Mouse (Mus musculus) heart, embryonic 13.5 days (tissue): ENCODE data around the gene Slc6a4. TPM values are rescaled to one million over a fixed set of nuclear protein-coding genes. Genes with fewer than 3 reads are reported as not detected.
"Not testable (repeated sequence)": the region's sequence is repeated elsewhere in the genome, so short reads cannot be mapped to it uniquely, and the experiment has no call there.

Experiments
- ATAC-seq: fragments of 200-750 bp; cut with Nextera tagmentation; 2 replicates; pipeline ENCODE4 v1.8.0; 2017; ENCODE audit warnings: moderate TSS enrichment; ENCODE audit not compliant: insufficient number of reproducible peaks, low FRiP score, low TSS enrichment; ENCODE audit errors: extremely low read depth
- H3K27ac ChIP-seq: fragments of 300-500 bp; sonication (generic); replicated peaks from 2 replicates; pipeline ENCODE4 v1.5.1; 2015; ENCODE audit warnings: moderate library complexity, mild to moderate bottlenecking, inconsistent platforms
- H3K27me3 ChIP-seq: fragments of 300-500 bp; sonication (generic); replicated peaks from 2 replicates; pipeline ENCODE4 v1.6.1; 2015; ENCODE audit warnings: mild to moderate bottlenecking, inconsistent platforms
- H3K36me3 ChIP-seq: fragments of 300-500 bp; sonication (generic); 2 replicates; pipeline ENCODE4 v1.6.1; 2015; ENCODE audit warnings: mild to moderate bottlenecking, inconsistent platforms
- H3K4me1 ChIP-seq: fragments of 300-500 bp; sonication (generic); 2 replicates; pipeline ENCODE4 v1.6.1; 2015; ENCODE audit warnings: inconsistent platforms
- H3K4me2 ChIP-seq: fragments of 300-500 bp; sonication (generic); 2 replicates; pipeline ENCODE4 v1.6.1; 2015; ENCODE audit warnings: inconsistent platforms, mild to moderate bottlenecking, moderate library complexity
- H3K4me3 ChIP-seq: fragments of 300-500 bp; sonication (generic); 2 replicates; pipeline ENCODE4 v1.5.1; 2015; ENCODE audit warnings: moderate library complexity, mild to moderate bottlenecking, inconsistent platforms
- H3K9ac ChIP-seq: fragments of 300-500 bp; sonication (generic); 2 replicates; pipeline ENCODE4 v1.6.1; 2015; ENCODE audit warnings: inconsistent platforms, mild to moderate bottlenecking, moderate library complexity
- H3K9me3 ChIP-seq: fragments of 300-500 bp; sonication (generic); 2 replicates; pipeline ENCODE4 v1.6.1; 2016; ENCODE audit warnings: inconsistent platforms
- WGBS: fragments of 180-500 bp; shearing (Covaris S2); methylation state at CpG from one replicate; pipeline ENCODE4 v1.1.7; 2015; ENCODE audit warnings: mixed read lengths; 5-methylcytosine and 5-hydroxymethylcytosine counted together
- polyA plus RNA-seq: library from polyadenylated mRNA; unstranded; fragments of >200 nt; fragmentation: Nextera tagmentation; extraction: Ambion mirVana; gene quantifications from 2 replicates; pipeline ENCODE4 v1.2.1, GENCODE M21; 2015

Slc6a4 gene
- polyA plus RNA-seq, 1 experiment from 2014 or later: 0.98 TPM

DNA sequence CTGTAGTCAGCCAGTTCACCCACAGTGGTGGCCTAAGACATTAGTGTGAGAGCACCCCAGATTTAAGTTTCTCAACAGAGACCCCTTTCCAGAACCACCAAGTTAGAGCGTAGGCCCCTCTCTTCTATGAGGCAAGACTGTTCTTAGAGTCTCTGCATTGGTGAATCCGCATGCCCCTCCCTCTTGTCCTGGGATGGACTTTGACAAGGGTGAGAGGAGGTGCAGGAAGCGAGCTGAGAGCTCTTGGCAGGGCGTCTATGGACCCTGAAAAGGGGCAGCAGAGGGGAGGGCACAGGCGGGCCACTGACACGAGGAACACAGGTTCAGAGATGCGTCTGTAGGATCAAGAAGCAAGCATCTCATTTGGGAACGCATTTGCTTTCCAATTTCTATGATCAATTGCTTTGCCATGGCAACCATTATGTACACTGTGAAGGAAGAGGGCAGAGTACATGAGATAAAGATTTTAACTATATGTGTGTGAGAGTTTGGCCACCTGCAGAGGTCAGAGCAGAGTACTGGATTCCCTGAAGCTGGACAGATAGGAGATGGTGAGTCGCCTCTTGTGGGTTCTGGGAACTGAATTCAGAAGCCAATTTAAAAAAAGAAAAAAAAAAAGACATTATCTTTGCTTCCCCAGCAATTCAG lies 23.5 kb downstream of the Slc6a4 start:
- Histone ChIP-seq H3K9ac (no peak overlapping the region), H3K4me1 (peaks cover 3% of the 10 kb centered on the region; the same call in 1 of the 2 replicates), H3K27me3 (peaks cover 25% of the 10 kb centered on the region), H3K36me3 (no peaks in the 10 kb centered on the region), H3K4me3 (no peak overlapping the region), H3K27ac (no peak overlapping the region), H3K4me2 (no peak overlapping the region), H3K9me3 (no peaks in the 10 kb centered on the region)
- no peak for ATAC-seq
- WGBS: 81% methylated on average over 9 of the region's 9 CpGs

DNA sequence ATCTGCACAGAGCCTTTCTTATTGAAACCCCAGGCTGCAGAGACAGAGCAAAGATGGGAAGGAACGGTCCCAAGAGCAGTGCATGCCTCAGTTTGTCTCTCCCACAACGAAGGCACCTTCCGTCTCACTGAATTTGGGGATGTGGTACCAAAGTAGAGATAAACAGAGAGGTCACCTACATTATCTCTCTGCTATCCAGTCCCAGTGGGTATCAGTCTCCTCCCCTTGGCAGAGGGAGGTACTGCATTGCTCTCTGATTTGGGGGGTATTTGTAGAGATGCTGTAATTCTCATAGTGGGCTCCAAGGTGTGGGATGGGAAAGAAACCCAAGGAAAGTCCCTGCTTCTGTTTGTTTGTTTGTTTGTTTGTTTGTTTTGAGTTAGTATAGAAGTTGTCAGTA lies 28.2 kb downstream of the Slc6a4 start:
- Histone ChIP-seq H3K27me3 (no peaks in the 10 kb centered on the region), H3K4me2 (no peak overlapping the region), H3K36me3 (no peaks in the 10 kb centered on the region), H3K4me1 (no peaks in the 10 kb centered on the region), H3K4me3 (no peak overlapping the region), H3K27ac (no peak overlapping the region), H3K9ac (no peak overlapping the region), H3K9me3 (no peaks in the 10 kb centered on the region)
- ATAC-seq: no peak
- WGBS: 56% methylated on average over 3 of the region's 3 CpGs

DNA sequence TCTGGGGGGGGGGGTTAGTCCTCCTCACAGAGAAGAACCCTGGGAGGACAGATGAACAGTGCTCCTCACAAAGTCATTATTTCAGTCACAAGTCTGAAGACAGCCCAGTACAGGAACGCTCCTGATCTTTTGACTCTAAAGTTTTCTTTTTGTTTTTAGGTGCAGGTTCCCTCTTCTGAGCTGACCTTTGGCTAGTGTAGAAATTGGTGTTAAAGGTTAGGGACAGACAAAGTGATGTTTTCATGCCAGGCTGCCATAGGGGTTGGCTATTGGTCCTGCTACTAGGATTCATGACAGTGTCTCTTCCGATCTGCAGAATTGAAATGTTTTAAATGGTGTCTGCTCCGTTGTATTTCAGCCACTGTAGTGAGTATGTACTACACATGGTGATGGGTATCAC lies 29.8 kb downstream of the Slc6a4 start:
- Histone ChIP-seq H3K36me3 (no peaks in the 10 kb centered on the region), H3K4me2 (no peak overlapping the region), H3K27me3 (no peaks in the 10 kb centered on the region), H3K4me3 (no peak overlapping the region), H3K9ac (no peak overlapping the region), H3K27ac (no peak overlapping the region), H3K4me1 (no peaks in the 10 kb centered on the region), H3K9me3 (no peaks in the 10 kb centered on the region)
- 79% methylated on average over 3 of the region's 3 CpGs for WGBS
- ATAC-seq: no peak

DNA sequence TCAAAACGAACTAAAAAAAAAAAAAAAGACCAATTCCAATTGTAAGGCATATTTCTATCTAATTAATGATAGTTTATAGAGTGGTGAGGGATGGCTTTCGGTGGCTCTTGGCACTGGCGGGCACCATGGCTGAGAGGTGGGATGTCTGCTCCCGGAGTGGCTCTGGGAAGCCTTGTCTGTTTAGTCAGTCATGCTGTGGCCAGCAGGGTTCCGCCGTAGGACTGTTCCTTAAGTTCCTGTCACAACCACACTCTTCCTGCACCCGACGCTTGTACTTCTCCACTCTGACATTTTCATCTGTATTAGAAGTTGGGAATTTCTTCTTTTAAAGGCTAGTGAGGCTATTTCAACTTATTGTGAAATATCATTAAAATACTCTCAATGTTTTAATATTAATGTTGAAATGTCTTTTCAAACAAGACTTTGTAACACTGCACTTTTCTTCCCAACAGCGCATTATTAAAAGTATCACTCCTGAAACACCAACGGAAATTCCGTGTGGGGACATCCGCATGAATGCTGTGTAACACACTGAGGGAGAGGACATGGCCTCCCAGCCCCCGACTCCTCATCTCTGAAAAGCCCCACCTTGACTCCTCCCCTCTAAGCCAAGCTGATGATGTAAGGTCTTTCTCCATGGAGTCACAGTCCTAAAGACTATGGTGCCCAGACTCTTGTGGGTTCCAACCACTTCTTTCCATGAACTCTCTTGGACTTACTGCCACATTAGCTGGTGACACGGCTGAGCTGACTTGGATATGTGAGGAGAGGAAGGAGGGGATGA lies 32.9 kb downstream of the Slc6a4 start:
- Histone ChIP-seq H3K4me1 (no peaks in the 10 kb centered on the region), H3K4me2 (no peak overlapping the region), H3K4me3 (no peak overlapping the region), H3K27me3 (no peaks in the 10 kb centered on the region), H3K36me3 (no peaks in the 10 kb centered on the region), H3K27ac (no peak overlapping the region), H3K9ac (no peak overlapping the region), H3K9me3 (no peaks in the 10 kb centered on the region)
- no peak for ATAC-seq
- 71% methylated on average over 14 of the region's 14 CpGs for WGBS

DNA sequence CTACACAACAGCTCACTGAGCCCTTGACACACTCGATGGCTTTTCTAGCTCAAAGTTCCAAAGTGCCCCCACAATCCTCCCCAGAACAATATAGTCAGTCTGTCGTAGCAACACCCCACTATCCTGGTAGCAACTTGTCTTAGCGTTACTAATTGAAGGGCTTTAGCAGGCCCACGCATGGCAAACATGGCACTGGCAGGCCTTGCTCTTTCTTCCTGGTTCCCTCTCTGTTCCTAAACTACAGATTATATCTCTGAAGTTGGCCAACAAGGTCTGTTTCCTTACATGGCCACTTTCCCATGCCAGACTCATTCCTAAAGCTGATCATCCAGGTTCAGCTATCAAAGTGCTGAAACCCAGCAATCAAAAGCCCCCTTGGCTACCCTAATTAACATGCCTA lies 43.5 kb downstream of the Slc6a4 start:
- Histone ChIP-seq H3K4me2 (no peak overlapping the region), H3K9me3 (no peaks in the 10 kb centered on the region), H3K27me3 (no peaks in the 10 kb centered on the region), H3K4me1 (no peaks in the 10 kb centered on the region), H3K4me3 (no peak overlapping the region), H3K27ac (no peak overlapping the region), H3K9ac (no peak overlapping the region), H3K36me3 (peaks cover 24% of the 10 kb centered on the region)
- no peak for ATAC-seq
- 86% methylated on average over 4 of the region's 4 CpGs for WGBS

DNA sequence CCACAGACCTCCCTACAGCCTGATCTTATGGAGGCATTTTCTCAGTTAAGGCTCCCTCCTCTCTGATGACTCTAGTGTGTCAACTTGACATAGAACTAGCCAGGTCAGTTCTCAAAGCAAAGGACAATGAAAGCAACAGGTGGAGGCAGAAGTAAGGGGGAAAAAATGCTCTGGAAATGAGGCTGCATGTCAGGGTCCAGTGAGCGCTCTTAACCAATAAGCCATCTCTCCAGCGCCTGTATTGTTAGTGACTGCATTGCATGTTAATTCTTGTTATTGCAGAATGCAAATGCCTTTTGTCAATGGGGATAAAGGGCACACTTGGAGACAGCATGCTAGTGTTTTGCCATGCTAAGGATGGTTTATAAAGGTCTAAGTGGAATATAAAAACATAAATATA lies 44.4 kb downstream of the Slc6a4 start:
- Histone ChIP-seq H3K4me1 (no peaks in the 10 kb centered on the region), H3K4me2 (no peak overlapping the region), H3K27ac (no peak overlapping the region), H3K36me3 (peaks cover 30% of the 10 kb centered on the region), H3K9ac (no peak overlapping the region), H3K4me3 (no peak overlapping the region), H3K27me3 (no peaks in the 10 kb centered on the region), H3K9me3 (no peaks in the 10 kb centered on the region)
- WGBS: 87% methylated on average over 2 of the region's 2 CpGs
- no peak for ATAC-seq

DNA sequence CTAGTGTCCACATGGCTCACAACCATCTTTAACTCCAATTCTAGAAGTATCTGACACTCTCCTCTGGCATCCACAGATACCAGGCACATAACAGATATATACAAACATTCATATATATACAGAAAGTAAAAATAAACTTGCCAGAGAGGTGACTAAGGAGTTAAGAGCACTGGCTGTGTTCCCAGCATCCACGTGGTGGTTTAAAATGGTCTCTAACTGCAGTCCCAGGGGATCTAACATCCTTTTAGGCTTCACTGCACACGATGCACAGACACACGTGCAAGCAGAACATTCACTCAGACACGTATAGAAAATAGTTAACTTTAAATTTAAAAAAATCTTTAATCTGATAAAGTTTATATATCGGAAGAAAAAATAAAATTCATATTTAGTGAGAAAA lies 63.5 kb downstream of the Slc6a4 start:
- Histone ChIP-seq H3K36me3 (peaks cover 25% of the 10 kb centered on the region), H3K9ac (no peak overlapping the region), H3K4me3 (no peak overlapping the region), H3K4me1 (peaks cover 22% of the 10 kb centered on the region), H3K27ac (no peak overlapping the region), H3K4me2 (no peak overlapping the region), H3K27me3 (no peaks in the 10 kb centered on the region), H3K9me3 (no peaks in the 10 kb centered on the region)
- ATAC-seq: no peak
- WGBS: 50% methylated on average over 5 of the region's 5 CpGs

DNA sequence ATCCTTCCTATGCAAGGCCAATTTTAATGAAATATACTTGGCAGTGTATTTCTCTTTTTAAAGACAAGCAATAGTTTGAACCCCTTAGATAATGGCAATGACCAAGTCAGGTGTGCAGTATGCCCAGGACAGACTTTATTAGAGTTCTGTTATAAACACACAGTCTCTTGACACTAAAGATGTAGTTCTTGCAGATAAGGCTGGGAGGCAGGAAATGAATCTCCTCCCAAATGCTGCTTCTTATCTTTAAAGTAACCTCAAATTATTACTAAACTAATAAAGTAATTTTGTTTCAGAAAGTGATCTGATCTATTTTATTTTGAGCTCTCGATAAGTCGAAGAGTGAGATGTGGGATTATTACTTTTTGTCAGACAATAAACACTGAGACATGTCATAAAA lies 65.0 kb downstream of the Slc6a4 start:
- no peaks in the 10 kb centered on the region for H3K27me3 ChIP-seq
- WGBS: 85% methylated on average over 2 of the region's 2 CpGs
- no peak for ATAC-seq

DNA sequence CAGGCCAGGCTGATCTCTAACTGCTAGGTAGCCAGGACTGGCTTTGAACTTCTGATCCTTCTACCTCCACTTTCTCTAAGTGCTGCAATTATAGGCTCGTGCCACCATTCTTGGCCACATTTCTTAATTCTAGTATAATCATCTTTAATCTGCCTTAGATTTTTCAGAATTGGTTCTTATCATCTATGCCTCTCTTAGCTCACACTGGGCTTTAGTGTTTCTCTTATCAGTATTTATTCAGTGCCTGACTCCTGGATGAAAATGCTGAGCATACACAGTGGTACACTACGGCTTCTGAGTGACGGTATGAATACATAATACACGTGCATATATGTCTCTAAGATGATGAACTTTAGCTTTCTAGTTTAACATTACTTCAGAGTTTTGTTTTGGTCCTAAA lies 70.4 kb downstream of the Slc6a4 start:
- no peak overlapping the region for H3K4me2 ChIP-seq
- H3K36me3 ChIP-seq: peaks cover 45% of the 10 kb centered on the region
- no peak overlapping the region for H3K27ac ChIP-seq
- H3K27me3 ChIP-seq: no peaks in the 10 kb centered on the region
- ATAC-seq: no peak
- H3K9ac ChIP-seq: no peak overlapping the region
- H3K4me3 ChIP-seq: no peak overlapping the region
- H3K9me3 ChIP-seq: no peaks in the 10 kb centered on the region
- 0 out of 2 replicates have a peak, but pooled peaks cover 10% of the 10 kb centered on the region for H3K4me1 ChIP-seq
- 75% methylated on average over 4 of the region's 4 CpGs for WGBS

More for the DNA sequence above, 65.0 kb downstream of the Slc6a4 start:
- no peaks in the 10 kb centered on the region for H3K9me3 ChIP-seq
- H3K4me2 ChIP-seq: no peak overlapping the region
- H3K4me3 ChIP-seq: no peak overlapping the region
- peaks cover 29% of the 10 kb centered on the region for H3K36me3 ChIP-seq
- no peak overlapping the region for H3K9ac ChIP-seq
- H3K4me1 ChIP-seq: peaks cover 19% of the 10 kb centered on the region
- H3K27ac ChIP-seq: no peak overlapping the region

DNA sequence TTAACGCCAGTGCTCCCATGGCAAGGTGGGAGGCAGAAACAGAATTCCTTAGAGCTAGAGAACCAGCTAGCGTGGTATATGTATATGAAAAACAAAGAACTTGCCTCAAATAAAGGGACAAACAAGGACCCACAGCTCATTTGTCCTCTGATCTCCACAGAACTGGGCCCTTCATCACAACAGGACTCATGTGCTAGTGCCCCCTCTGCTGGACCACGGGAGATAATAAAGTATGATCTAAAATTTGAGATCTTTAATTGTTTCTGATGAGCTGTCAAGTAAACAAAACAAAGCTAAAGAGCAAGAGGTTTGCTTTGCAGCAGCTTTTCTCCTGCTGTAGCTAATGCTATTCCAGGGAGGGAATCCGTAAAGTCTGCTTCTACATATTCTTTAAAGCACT lies 72.3 kb downstream of the Slc6a4 start:
- no peak for ATAC-seq
- H3K4me1 ChIP-seq: 0 out of 2 replicates have a peak, but pooled peaks cover 3% of the 10 kb centered on the region

DNA sequence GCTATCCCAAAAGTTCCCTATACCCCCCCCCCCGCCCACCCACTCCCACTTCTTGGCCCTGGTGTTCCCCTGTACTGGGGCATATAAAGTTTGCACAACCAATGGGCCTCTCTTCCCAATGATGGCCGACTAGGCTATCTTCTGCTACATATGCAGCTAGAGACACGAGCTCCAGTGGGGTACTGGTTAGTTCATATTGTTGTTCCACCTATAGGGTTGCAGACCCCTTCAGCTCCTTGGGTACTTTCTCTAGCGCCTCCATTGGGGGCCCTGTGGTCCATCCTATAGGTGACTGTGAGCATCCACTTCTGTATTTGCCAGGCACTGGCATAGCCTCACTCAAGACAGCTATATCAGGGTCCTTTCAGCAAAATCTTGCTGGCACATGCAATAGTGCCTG lies 78.9 kb downstream of the Slc6a4 start:
- H3K4me2 ChIP-seq: peak overlapping the region; percentile 97
- H3K4me3 ChIP-seq: peak overlapping the region; percentile 78
- WGBS: 65% methylated on average over 4 of the region's 4 CpGs
- H3K4me1 ChIP-seq, ATAC-seq, H3K9me3 ChIP-seq: not testable (repeated sequence)
- H3K9ac ChIP-seq: peak overlapping the region; percentile 86
- H3K36me3 ChIP-seq: peaks cover 36% of the 10 kb centered on the region
- peak overlapping the region; percentile 86; the same call in 1 of the 2 replicates for H3K27ac ChIP-seq
- H3K27me3 ChIP-seq: peaks cover 27% of the 10 kb centered on the region

More for the DNA sequence above, 72.3 kb downstream of the Slc6a4 start:
- Histone ChIP-seq H3K27me3 (no peaks in the 10 kb centered on the region), H3K36me3 (peaks cover 54% of the 10 kb centered on the region), H3K4me3 (no peak overlapping the region), H3K9ac (no peak overlapping the region), H3K9me3 (no peaks in the 10 kb centered on the region), H3K27ac (no peak overlapping the region), H3K4me2 (no peak overlapping the region)
- 80% methylated on average over 4 of the region's 4 CpGs for WGBS

DNA sequence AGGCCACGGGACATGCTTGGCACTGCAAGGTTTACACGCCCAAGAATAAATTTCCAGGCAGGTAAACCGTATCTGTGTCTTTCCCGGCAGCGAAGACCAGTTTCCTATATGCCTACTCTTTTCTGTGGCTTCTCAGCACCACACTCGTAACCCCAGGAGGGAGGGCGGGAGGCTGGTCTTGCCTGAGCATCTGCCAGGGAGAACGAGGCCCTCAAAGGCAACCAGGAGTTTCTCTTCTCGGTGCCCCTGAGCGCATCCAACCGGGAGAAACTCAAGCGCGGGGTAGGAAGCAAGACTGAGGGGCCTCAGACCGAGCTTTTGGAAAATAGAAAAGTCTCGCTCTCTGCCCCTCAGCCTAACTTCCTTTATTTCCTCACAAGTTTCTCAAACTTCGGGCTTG lies 79.4 kb downstream of the Slc6a4 start:
- no peaks in the 10 kb centered on the region for H3K9me3 ChIP-seq
- 4% methylated on average over 16 of the region's 16 CpGs for WGBS
- peak overlapping the region; percentile 78 for H3K4me3 ChIP-seq
- peak overlapping the region; percentile 97 for H3K4me2 ChIP-seq
- ATAC-seq: no peak
- peaks cover 33% of the 10 kb centered on the region for H3K36me3 ChIP-seq
- peak overlapping the region; percentile 86 for H3K9ac ChIP-seq
- H3K27me3 ChIP-seq: peaks cover 30% of the 10 kb centered on the region
- peaks cover 9% of the 10 kb centered on the region for H3K4me1 ChIP-seq
- peak overlapping the region; percentile 86 for H3K27ac ChIP-seq
